Mouse (Mus musculus): ENCODE measurements around the gene Hrg. TPM values are rescaled to one million over a fixed set of nuclear protein-coding genes. Genes with fewer than 3 reads are reported as not detected.
"Not testable (repeated sequence)": the region's sequence is repeated elsewhere in the genome, so short reads cannot be mapped to it uniquely, and the experiment has no call there.

Hrg gene
- polyA plus RNA-seq, 1 experiment from 2014 or later, result 443 TPM

DNA sequence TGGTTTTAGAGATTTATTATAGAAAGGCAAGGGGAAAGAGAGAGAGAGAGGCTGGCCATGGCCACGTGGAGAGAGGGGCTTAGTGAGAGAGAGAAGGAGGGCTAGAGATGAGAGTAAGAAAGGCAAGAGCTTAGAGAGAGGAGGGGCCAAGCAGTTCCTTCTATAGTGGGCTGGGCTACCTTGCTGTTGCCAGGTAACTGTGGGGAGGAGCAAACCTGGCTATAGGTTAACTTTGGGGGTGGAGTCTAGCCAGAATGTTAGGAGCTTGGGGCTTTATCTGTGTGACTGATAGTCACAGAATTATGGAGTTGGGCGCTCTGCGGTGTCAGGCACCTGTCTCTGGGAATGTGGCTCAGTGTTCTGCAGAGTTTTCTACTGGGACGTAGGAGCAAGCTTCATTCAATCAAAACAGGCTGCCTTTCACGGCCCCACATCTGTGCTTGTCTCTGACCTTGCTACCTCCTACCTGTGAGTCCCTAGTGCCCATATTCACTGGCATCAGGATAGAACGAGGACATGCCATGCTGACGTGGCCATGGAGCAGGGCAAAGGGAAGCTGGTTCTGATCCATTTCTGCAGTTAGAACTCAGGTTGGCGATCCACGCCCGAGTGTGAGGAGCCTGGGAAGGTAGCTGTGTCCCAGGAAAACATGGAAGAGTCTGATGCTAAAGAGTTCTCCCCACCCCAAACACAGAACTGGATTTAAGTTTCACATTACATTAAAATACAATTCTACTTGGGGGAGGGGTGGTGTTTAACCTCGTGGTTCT is 19.3 kb upstream of the Hrg start:
- ATAC-seq, result no peak
- no peak overlapping the region for H3K4me3 ChIP-seq (ENCODE audit: low read depth, low read length)
- peaks cover 6% of the 10 kb centered on the region for H3K36me3 ChIP-seq (replicated peaks; ENCODE audit: insufficient read depth, low read length)
- no peak for DNase-seq
- H3K9me3 ChIP-seq (ENCODE audit: low read length), result no peaks in the 10 kb centered on the region
- no peak overlapping the region for H3K9ac ChIP-seq (replicated peaks)
- WGBS (ENCODE audit: insufficient replicate concordance), result 81% methylated on average over 11 of the region's 11 CpGs
- H3K4me1 ChIP-seq (ENCODE audit: insufficient read depth), result no peaks in the 10 kb centered on the region
- no peak overlapping the region for H3K27ac ChIP-seq (ENCODE audit: low read depth)
- H3K27me3 ChIP-seq (ENCODE audit: insufficient read depth, low read length), result no peaks in the 10 kb centered on the region
- H3K4me2 ChIP-seq (ENCODE audit: low read depth, low read length), result no peak overlapping the region
- no peak for TF ChIP-seq CTCF (IDR thresholded peaks at IDR 0.05; ENCODE audit: low read depth)
- TF ChIP-seq EP300 (IDR thresholded peaks at IDR 0.05; ENCODE audit: low read depth), result no peak

DNA sequence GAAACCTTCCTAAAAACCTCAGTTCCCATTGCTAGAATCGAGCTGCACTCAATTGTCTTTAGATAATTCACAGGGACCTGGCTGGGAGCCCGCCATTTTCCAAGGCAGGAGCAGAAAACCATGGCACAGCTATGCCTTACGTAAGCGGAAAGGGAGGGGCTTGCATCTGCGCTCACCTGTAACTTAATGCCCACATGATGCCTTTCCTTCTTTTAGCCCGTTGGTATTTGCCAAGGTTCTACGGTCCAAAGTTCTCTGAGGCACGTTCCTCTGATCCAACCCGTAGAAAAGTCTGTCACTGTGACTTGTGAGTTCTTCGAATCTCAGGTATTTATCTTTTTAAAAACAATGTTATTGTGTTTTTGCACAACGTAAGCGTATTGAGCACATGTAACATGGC is 13.2 kb upstream of the Hrg start:
- Histone ChIP-seq H3K4me2 (ENCODE audit: low read depth, low read length) (no peak overlapping the region), H3K4me1 (ENCODE audit: insufficient read depth) (no peaks in the 10 kb centered on the region), H3K9ac (replicated peaks) (no peak overlapping the region), H3K36me3 (replicated peaks; ENCODE audit: insufficient read depth, low read length) (peaks cover 11% of the 10 kb centered on the region), H3K9me3 (ENCODE audit: low read length) (no peaks in the 10 kb centered on the region), H3K27me3 (ENCODE audit: insufficient read depth, low read length) (no peaks in the 10 kb centered on the region), H3K27ac (ENCODE audit: low read depth) (no peak overlapping the region), H3K4me3 (ENCODE audit: low read depth, low read length) (no peak overlapping the region)
- WGBS (ENCODE audit: insufficient replicate concordance), result 84% methylated on average over 12 of the region's 12 CpGs
- DNase-seq (no peak), ATAC-seq (no peak)
- no peak for TF ChIP-seq CTCF (IDR thresholded peaks at IDR 0.05; ENCODE audit: low read depth)
- no peak for TF ChIP-seq EP300 (IDR thresholded peaks at IDR 0.05; ENCODE audit: low read depth)

DNA sequence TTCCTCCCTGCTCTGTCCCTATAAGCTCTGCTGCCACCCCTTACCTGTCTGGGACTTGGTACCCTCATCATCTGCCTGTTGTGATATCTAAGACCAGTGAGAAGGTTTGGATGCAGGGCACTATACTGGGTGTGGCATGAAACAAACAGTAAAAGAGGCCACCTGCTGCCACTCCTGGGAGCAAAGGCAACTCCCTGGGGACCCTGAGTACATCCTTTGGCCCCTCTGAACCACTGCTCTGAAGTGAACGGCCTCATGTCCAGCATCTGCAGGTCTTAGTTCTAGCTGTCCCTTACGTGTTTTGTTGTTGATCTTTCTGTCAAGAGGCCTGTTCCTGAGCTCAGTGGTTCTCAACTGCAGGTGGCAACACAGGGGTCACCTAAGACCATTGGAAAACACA is 12.3 kb upstream of the Hrg start:
- Histone ChIP-seq H3K27me3 (ENCODE audit: insufficient read depth, low read length) (no peaks in the 10 kb centered on the region), H3K9me3 (ENCODE audit: low read length) (no peaks in the 10 kb centered on the region), H3K27ac (ENCODE audit: low read depth) (peak overlapping the region; percentile 57), H3K36me3 (replicated peaks; ENCODE audit: insufficient read depth, low read length) (peaks cover 11% of the 10 kb centered on the region), H3K4me1 (ENCODE audit: insufficient read depth) (no peaks in the 10 kb centered on the region), H3K4me2 (ENCODE audit: low read depth, low read length) (no peak overlapping the region), H3K9ac (replicated peaks) (no peak overlapping the region), H3K4me3 (ENCODE audit: low read depth, low read length) (no peak overlapping the region)
- peak; percentile 35 for DNase-seq
- TF ChIP-seq CTCF (IDR thresholded peaks at IDR 0.05; ENCODE audit: low read depth) (no peak), EP300 (IDR thresholded peaks at IDR 0.05; ENCODE audit: low read depth) (no peak)
- WGBS (ENCODE audit: insufficient replicate concordance), result 54% methylated on average over 2 of the region's 2 CpGs
- ATAC-seq, result peak; percentile 49; the same call in 1 of the 2 replicates

DNA sequence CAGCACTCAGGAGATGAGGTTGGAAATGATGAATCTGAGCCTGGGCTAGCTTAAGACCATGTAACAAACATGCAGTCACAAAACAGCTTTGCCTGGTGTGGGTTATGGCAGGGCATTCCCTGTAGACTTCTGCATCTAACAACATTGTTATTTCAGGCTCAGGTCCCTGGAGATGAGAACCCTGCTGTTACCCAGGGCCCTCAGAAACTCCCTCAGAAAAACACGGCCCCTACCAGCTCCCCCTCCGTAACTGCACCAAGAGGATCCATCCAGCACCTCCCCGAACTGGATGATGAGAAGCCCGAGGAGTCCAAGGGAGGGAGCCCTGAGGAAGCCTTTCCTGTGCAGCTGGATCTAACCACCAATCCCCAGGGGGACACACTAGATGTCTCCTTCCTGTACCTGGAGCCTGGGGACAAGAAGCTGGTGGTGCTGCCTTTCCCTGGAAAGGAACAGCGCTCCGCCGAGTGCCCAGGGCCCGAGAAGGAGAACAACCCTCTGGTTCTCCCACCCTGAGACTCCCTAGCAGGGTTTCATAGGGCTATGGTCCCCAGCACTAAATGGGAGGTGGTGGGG is 11.7 kb upstream of the Hrg start:
- 70% methylated on average over 8 of the region's 8 CpGs for WGBS (ENCODE audit: insufficient replicate concordance)
- TF ChIP-seq EP300 (IDR thresholded peaks at IDR 0.05; ENCODE audit: low read depth), result no peak
- no peak for TF ChIP-seq CTCF (IDR thresholded peaks at IDR 0.05; ENCODE audit: low read depth)
- no peaks in the 10 kb centered on the region for H3K27me3 ChIP-seq (ENCODE audit: insufficient read depth, low read length)
- no peak overlapping the region; the same call in 1 of the 2 replicates for H3K4me2 ChIP-seq (ENCODE audit: low read depth, low read length)
- H3K27ac ChIP-seq (ENCODE audit: low read depth), result peak overlapping the region; percentile 57
- peak; percentile 49; the same call in 1 of the 2 replicates for ATAC-seq
- no peaks in the 10 kb centered on the region for H3K9me3 ChIP-seq (ENCODE audit: low read length)
- no peaks in the 10 kb centered on the region for H3K4me1 ChIP-seq (ENCODE audit: insufficient read depth)
- DNase-seq, result no peak
- H3K9ac ChIP-seq (replicated peaks), result no peak overlapping the region
- peaks cover 11% of the 10 kb centered on the region for H3K36me3 ChIP-seq (replicated peaks; ENCODE audit: insufficient read depth, low read length)
- no peak overlapping the region for H3K4me3 ChIP-seq (ENCODE audit: low read depth, low read length)

DNA sequence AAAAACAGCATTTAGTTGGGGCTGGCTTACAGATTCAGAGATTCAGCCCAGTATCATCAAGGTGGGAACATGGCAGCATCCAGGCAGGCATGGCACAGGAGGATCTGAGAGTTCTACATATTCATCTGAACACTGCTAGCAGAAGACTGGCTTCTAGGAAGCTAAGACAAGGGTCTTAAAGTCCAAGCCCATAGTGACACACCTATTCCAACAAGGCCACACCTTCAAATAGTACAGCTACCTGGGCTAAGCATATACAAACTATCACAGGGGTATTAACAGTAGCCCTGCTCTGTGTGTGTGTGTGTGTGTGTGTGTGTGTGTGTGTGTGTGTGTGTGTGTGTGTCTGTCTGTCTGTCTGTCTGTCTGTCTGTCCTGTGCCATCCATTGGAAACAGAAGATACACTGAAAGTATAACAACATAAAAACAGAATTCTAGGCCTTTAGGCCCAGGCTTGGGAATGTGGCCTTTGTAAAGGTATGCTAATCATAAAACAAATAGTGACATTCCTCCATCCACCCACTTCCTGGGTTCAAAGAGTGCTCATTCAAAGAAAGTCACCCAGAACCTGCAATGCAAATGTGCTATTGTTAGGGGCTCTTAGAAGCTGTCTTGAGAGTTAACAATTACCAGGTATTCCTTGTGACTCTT is 8.9 kb upstream of the Hrg start:
- not testable (repeated sequence) for H3K4me2 ChIP-seq (ENCODE audit: low read depth, low read length); H3K9me3 ChIP-seq (ENCODE audit: low read length); H3K27ac ChIP-seq (ENCODE audit: low read depth); ATAC-seq; DNase-seq; H3K27me3 ChIP-seq (ENCODE audit: insufficient read depth, low read length); H3K4me1 ChIP-seq (ENCODE audit: insufficient read depth); H3K36me3 ChIP-seq (replicated peaks; ENCODE audit: insufficient read depth, low read length); H3K4me3 ChIP-seq (ENCODE audit: low read depth, low read length); H3K9ac ChIP-seq (replicated peaks)

DNA sequence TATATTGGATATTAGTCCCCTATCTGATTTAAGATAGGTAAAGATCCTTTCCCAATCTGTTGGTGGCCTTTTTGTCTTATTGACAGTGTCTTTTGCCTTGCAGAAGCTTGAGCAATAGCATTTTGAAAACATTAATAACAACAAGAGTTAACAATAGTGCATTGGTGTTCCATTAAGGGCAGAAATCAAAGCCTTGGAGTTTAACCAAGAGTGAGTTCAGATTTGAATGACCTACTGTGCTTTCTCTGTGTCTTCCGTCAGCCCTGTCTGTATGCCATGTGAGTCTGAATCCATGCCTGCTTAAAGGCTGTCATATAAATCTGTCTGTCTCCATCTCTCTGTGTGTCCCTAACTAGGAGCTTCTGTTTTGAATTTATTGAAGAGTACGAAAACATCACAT is 3.5 kb upstream of the Hrg start:
- TF ChIP-seq CTCF (IDR thresholded peaks at IDR 0.05; ENCODE audit: low read depth) (no peak), EP300 (IDR thresholded peaks at IDR 0.05; ENCODE audit: low read depth) (no peak)

More for the DNA sequence above, 3.5 kb upstream of the Hrg start:
- ATAC-seq (no peak), DNase-seq (no peak)
- Histone ChIP-seq H3K36me3 (replicated peaks; ENCODE audit: insufficient read depth, low read length) (no peaks in the 10 kb centered on the region), H3K4me1 (ENCODE audit: insufficient read depth) (0 out of 2 replicates have a peak, but pooled peaks cover 2% of the 10 kb centered on the region), H3K9ac (replicated peaks) (no peak overlapping the region), H3K9me3 (ENCODE audit: low read length) (no peaks in the 10 kb centered on the region), H3K4me3 (ENCODE audit: low read depth, low read length) (no peak overlapping the region), H3K27ac (ENCODE audit: low read depth) (0 out of 2 replicates have a peak overlapping the region, but pooled peaks have one; percentile 30), H3K27me3 (ENCODE audit: insufficient read depth, low read length) (no peaks in the 10 kb centered on the region), H3K4me2 (ENCODE audit: low read depth, low read length) (no peak overlapping the region)
- 70% methylated on average over 2 of the region's 2 CpGs for WGBS (ENCODE audit: insufficient replicate concordance)

All from liver, postnatal 0 days (tissue).